Mouse (Mus musculus): Measurements from ENCODE around the gene Btg1.

- TF ChIP-seq GATA1 (IDR thresholded peaks at IDR 0.05; ENCODE audit: low read length) (no peak), TAL1 (IDR thresholded peaks at IDR 0.05; ENCODE audit: low read length) (no peak)
These were observed 10.9 kb upstream of the Btg1 start for GRCm38 (mm10) chr10:96605856-96606255.
